Mouse (Mus musculus): Measurements from ENCODE around the gene Bcl11a.

DNA sequence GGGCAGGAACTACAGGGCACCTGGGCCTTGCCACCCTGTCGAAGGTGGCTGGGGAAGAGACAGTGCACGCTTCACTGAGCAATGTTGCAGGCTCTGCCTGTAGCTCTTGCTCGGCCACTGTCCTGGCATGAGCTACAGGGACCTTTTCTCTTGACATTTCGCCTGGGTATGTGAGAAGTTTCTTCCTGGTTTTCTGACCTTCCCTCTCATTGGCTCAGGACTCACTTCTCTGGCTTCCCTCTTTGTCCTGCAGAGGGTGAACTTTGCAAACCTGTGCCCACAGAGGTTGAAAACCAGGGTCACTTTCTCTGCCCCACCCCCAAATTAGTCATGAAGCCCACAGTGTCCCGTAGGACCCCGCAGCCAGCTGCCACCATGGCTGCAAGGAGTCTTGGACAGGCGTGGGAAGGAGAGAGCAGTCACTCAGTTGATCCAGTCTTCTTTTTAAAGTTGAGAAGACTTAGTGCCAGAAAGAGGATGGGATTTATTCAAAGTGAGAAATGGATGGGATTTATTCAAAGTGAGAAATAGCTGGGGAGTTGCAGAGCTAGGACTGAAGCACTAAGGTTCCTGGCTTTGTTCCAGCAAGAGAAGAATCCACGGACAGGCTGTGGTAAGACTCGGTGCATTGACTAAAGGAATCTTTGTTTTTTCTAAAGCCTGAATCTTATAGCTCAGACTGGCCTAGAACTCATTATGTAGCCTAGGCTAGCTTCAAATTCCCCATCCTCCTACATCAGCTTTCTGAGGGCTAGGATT lies 71.8 kb downstream of the Bcl11a start:
- TF ChIP-seq CTCF (IDR thresholded peaks at IDR 0.05; ENCODE audit: low read depth, low read length) (no peak), POLR2A (IDR thresholded peaks at IDR 0.05; ENCODE audit: borderline replicate concordance, low read depth, low read length) (no peak)

All from bone marrow macrophage, adult 2 months (primary cell).